Mouse (Mus musculus) naive thymus-derived CD4-positive, alpha-beta T cell, adult 5 months (primary cell): Measurements from ENCODE around the gene Tsx. TPM values are rescaled to one million over a fixed set of nuclear protein-coding genes. Genes with fewer than 3 reads are reported as not detected.

Source experiments
- polyA plus RNA-seq: library from polyadenylated mRNA; unstranded; fragments of 100-300 nt; shearing (Covaris generic); gene quantifications from one replicate; pipeline ENCODE4 v1.2.1, GENCODE M21; 2017

The Tsx gene
- not detected for polyA plus RNA-seq

GRCm38 (mm10) chrX:103414167-103414566, at the start of gene Tsx:
Gene Tsx, plus strand, starts transcription at chrX:103414467.

DNA sequence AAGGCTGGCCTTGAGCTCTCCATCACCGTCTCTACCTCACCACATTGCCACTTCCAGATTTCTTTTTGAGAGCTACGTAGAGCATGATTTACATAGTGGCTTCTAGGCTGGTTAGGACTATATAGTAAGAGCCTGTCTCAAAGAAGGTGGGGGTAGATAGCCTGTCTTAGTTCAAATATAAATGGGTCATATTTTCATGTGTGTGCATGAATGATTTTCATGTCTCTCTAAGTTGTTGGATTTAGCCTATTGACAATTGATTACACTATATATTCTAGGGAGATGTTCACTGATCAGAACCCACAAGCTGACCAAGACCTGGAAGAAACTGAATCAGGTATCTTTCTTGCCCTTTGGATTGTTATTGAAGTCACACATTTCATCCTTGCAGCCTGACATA, 7.4 kb downstream of the Tsx start, which contains the start of gene Gm26992:
Gene Gm26992, plus strand, starts transcription at position 301 of the 400 bp plus-strand sequence.

Other genes starting within 250 kb of the Tsx start
- gene Nap1l2, start 227.8 kb upstream of the Tsx start, polyA plus RNA-seq, result not detected
- gene Cdx4, start 93.1 kb upstream of the Tsx start, polyA plus RNA-seq, result not detected
- 0.96 TPM for gene Chic1, start 58.0 kb upstream of the Tsx start, polyA plus RNA-seq
- gene Gm26992, start 7.5 kb downstream of the Tsx start, polyA plus RNA-seq, result not detected
- not detected for gene Zcchc13, start 216.1 kb downstream of the Tsx start, polyA plus RNA-seq